Mouse (Mus musculus) midbrain, postnatal 0 days (tissue): ENCODE results near the gene Cd79b. TPM values are rescaled to one million over a fixed set of nuclear protein-coding genes. Genes with fewer than 3 reads are reported as not detected.

Experiments
- ATAC-seq: fragments of 200-750 bp; cut with Nextera tagmentation; 2 replicates; pipeline ENCODE4 v1.8.0; 2017; ENCODE audit warnings: moderate number of reproducible peaks, mild to moderate bottlenecking, moderate TSS enrichment, moderate library complexity; ENCODE audit not compliant: low FRiP score
- DNase-seq: peaks from one replicate; pipeline ENCODE4 v3.0.0-alpha.2; 2015; ENCODE audit warnings: low spot score
- H3K27ac ChIP-seq: fragments of 300-500 bp; sonication (generic); 2 replicates; pipeline ENCODE4 v1.5.1; 2014; ENCODE audit warnings: low read depth, mild to moderate bottlenecking, low read length, mixed read lengths
- H3K27me3 ChIP-seq: fragments of 300-500 bp; sonication (generic); 2 replicates; pipeline ENCODE4 v1.6.1; 2014; ENCODE audit warnings: low read length, control low read depth, mixed read lengths; ENCODE audit not compliant: insufficient read depth
- H3K36me3 ChIP-seq: fragments of 300-500 bp; sonication (generic); 2 replicates; pipeline ENCODE4 v1.6.1; 2014; ENCODE audit warnings: low read length, control low read depth, mixed read lengths; ENCODE audit not compliant: insufficient read depth
- H3K4me1 ChIP-seq: fragments of 300-500 bp; sonication (generic); 2 replicates; pipeline ENCODE4 v1.6.1; 2014; ENCODE audit warnings: mild to moderate bottlenecking, control low read depth, antibody characterized with exemption, low read length, mixed read lengths; ENCODE audit not compliant: insufficient read depth
- H3K4me2 ChIP-seq: fragments of 300-500 bp; sonication (generic); 2 replicates; pipeline ENCODE4 v1.6.1; 2014; ENCODE audit warnings: low read depth, mild to moderate bottlenecking, low read length, mixed read lengths; ENCODE audit not compliant: poor library complexity, severe bottlenecking
- H3K4me3 ChIP-seq: fragments of 300-500 bp; sonication (generic); 2 replicates; pipeline ENCODE4 v1.5.1; 2014; ENCODE audit warnings: low read depth, mild to moderate bottlenecking, low read length, moderate library complexity
- H3K9ac ChIP-seq: fragments of 300-500 bp; sonication (generic); replicated peaks from 2 replicates; pipeline ENCODE4 v1.6.1; 2014; ENCODE audit warnings: mild to moderate bottlenecking, low read length, moderate library complexity, mixed read lengths; ENCODE audit not compliant: poor library complexity, severe bottlenecking
- H3K9me3 ChIP-seq: fragments of 300-500 bp; sonication (generic); 2 replicates; pipeline ENCODE4 v1.6.1; 2016; ENCODE audit warnings: low read length, control low read depth
- CTCF ChIP-seq: IDR thresholded peaks from 2 replicates; pipeline ENCODE4 v1.5.1; 2016; ENCODE audit warnings: antibody characterized with exemption, mild to moderate bottlenecking
- WGBS: fragments of 180-500 bp; shearing (Covaris S2); extraction: QIAGEN DNeasy Blood & Tissue Kit; methylation state at CpG from one replicate; pipeline ENCODE4 v1.1.7; 2014; 5-methylcytosine and 5-hydroxymethylcytosine counted together
- polyA plus RNA-seq: library from polyadenylated mRNA; unstranded; fragments of >200 nt; fragmentation: Nextera tagmentation; extraction: Ambion mirVana; gene quantifications from 2 replicates; pipeline ENCODE4 v1.2.1, GENCODE M21; 2015
- total RNA-seq: library from RNA; depleted of rRNA; stranded (reverse); fragments of >200 nt; gene quantifications from 2 replicates; pipeline ENCODE4 v1.2.3, GENCODE M21; 2014; rRNA removed

The Cd79b gene
- total and polyA plus RNA-seq, 2 experiments from 2014 or later: 0.38 to 1.1 TPM

GRCm38 (mm10) chr11:106265570-106265969 lies 49.0 kb downstream of the Cd79b start:
- H3K9me3 ChIP-seq: no peaks in the 10 kb centered on the region
- DNase-seq (no peak), ATAC-seq (no peak)
- no peak for TF ChIP-seq CTCF
- no peak overlapping the region for H3K9ac ChIP-seq
- peaks cover 3% of the 10 kb centered on the region; the same call in 1 of the 2 replicates for H3K4me1 ChIP-seq
- H3K4me2 ChIP-seq: no peak overlapping the region
- 95% methylated on average over 4 of the region's 4 CpGs for WGBS
- no peak overlapping the region for H3K27ac ChIP-seq
- no peak overlapping the region for H3K4me3 ChIP-seq
- peaks cover 58% of the 10 kb centered on the region for H3K36me3 ChIP-seq
- no peaks in the 10 kb centered on the region for H3K27me3 ChIP-seq

GRCm38 (mm10) chr11:106264988-106265387 lies 49.6 kb downstream of the Cd79b start:
- WGBS: 93% methylated on average over 15 of the region's 15 CpGs
- Histone ChIP-seq H3K27ac (no peak overlapping the region), H3K9ac (no peak overlapping the region), H3K4me3 (no peak overlapping the region), H3K27me3 (no peaks in the 10 kb centered on the region), H3K36me3 (peaks cover 58% of the 10 kb centered on the region), H3K4me1 (peaks cover 3% of the 10 kb centered on the region; the same call in 1 of the 2 replicates), H3K4me2 (no peak overlapping the region), H3K9me3 (no peaks in the 10 kb centered on the region)
- no peak for ATAC-seq
- no peak for DNase-seq
- TF ChIP-seq CTCF: no peak

GRCm38 (mm10) chr11:106263963-106264362 lies 50.6 kb downstream of the Cd79b start:
- peaks cover 63% of the 10 kb centered on the region for H3K36me3 ChIP-seq
- TF ChIP-seq CTCF: no peak

More at GRCm38 (mm10) chr11:106263963-106264362, 50.6 kb downstream of the Cd79b start:
- Histone ChIP-seq H3K4me2 (no peak overlapping the region), H3K4me1 (no peaks in the 10 kb centered on the region; the same call in 1 of the 2 replicates), H3K27me3 (no peaks in the 10 kb centered on the region), H3K9me3 (no peaks in the 10 kb centered on the region), H3K9ac (no peak overlapping the region), H3K27ac (no peak overlapping the region), H3K4me3 (no peak overlapping the region)
- ATAC-seq (no peak), DNase-seq (no peak)
- WGBS: 93% methylated on average over 9 of the region's 9 CpGs

Other genes with a start within 250 kb of the Cd79b start
- 17.3 and 18.6 TPM in 2 replicates for gene Taco1, start 248.7 kb downstream of the Cd79b start, total RNA-seq
- gene Taco1, start 248.7 kb downstream of the Cd79b start, polyA plus RNA-seq: 5.1 and 5.8 TPM in 2 replicates
- 26.0 and 26.4 TPM in 2 replicates for gene Map3k3, start 230.1 kb downstream of the Cd79b start, total RNA-seq
- 7.8 and 9.2 TPM in 2 replicates for gene Map3k3, start 230.1 kb downstream of the Cd79b start, polyA plus RNA-seq
- gene Gm10840, start 153.9 kb downstream of the Cd79b start, total RNA-seq: not detected in 2 replicates
- gene Gm10840, start 153.9 kb downstream of the Cd79b start, polyA plus RNA-seq: not detected in 2 replicates
- 69.7 and 81.8 TPM in 2 replicates for gene Limd2, start 153.9 kb downstream of the Cd79b start, total RNA-seq
- 122 and 141 TPM in 2 replicates for gene Limd2, start 153.9 kb downstream of the Cd79b start, polyA plus RNA-seq
- gene Strada, start 112.6 kb downstream of the Cd79b start, total RNA-seq: 26.9 and 31.2 TPM in 2 replicates
- 21.2 and 22.7 TPM in 2 replicates for gene Strada, start 112.6 kb downstream of the Cd79b start, polyA plus RNA-seq
- 31.7 and 37.0 TPM in 2 replicates for gene Ccdc47, start 98.4 kb downstream of the Cd79b start, total RNA-seq
- 88.8 and 94.9 TPM in 2 replicates for gene Ccdc47, start 98.4 kb downstream of the Cd79b start, polyA plus RNA-seq
- gene Ddx42, start 97.8 kb downstream of the Cd79b start, total RNA-seq: 39.7 and 61.7 TPM in 2 replicates
- 61.4 and 64.8 TPM in 2 replicates for gene Ddx42, start 97.8 kb downstream of the Cd79b start, polyA plus RNA-seq
- 34.5 and 46.9 TPM in 2 replicates for gene Ftsj3, start 58.7 kb downstream of the Cd79b start, total RNA-seq
- gene Ftsj3, start 58.7 kb downstream of the Cd79b start, polyA plus RNA-seq: 27.5 and 27.9 TPM in 2 replicates
- 76.1 and 88.4 TPM in 2 replicates for gene Psmc5, start 58.6 kb downstream of the Cd79b start, total RNA-seq
- gene Psmc5, start 58.6 kb downstream of the Cd79b start, polyA plus RNA-seq: 280 and 290 TPM in 2 replicates
- gene Smarcd2, start 41.8 kb downstream of the Cd79b start, total RNA-seq: 11.7 and 27.5 TPM in 2 replicates
- 6.8 and 7.6 TPM in 2 replicates for gene Smarcd2, start 41.8 kb downstream of the Cd79b start, polyA plus RNA-seq
- gene Tcam1, start 38.1 kb downstream of the Cd79b start, total RNA-seq: 0.22 and 0.24 TPM in 2 replicates
- gene Tcam1, start 38.1 kb downstream of the Cd79b start, polyA plus RNA-seq: 0.10 and 0.20 TPM in 2 replicates
- 1.3 TPM in 1 of 2 replicates, not detected in the other for gene Gh, start 12.9 kb downstream of the Cd79b start, total RNA-seq
- not detected in 2 replicates for gene Gh, start 12.9 kb downstream of the Cd79b start, polyA plus RNA-seq
- gene Scn4a, start 38.5 kb upstream of the Cd79b start, total RNA-seq: 0.05 TPM in 1 of 2 replicates, not detected in the other
- gene Scn4a, start 38.5 kb upstream of the Cd79b start, polyA plus RNA-seq: 0.02 TPM in 1 of 2 replicates, not detected in the other
- 0.33 and 1.6 TPM in 2 replicates for gene Prr29, start 50.7 kb upstream of the Cd79b start, total RNA-seq
- gene Prr29, start 50.7 kb upstream of the Cd79b start, polyA plus RNA-seq: 0.38 TPM in 1 of 2 replicates, not detected in the other
- gene Icam2, start 73.3 kb upstream of the Cd79b start, total RNA-seq: 11.9 and 15.5 TPM in 2 replicates
- 7.4 and 8.7 TPM in 2 replicates for gene Icam2, start 73.3 kb upstream of the Cd79b start, polyA plus RNA-seq
- gene Ern1, start 173.1 kb upstream of the Cd79b start, total RNA-seq: 10.1 and 10.3 TPM in 2 replicates
- 2.2 and 3.7 TPM in 2 replicates for gene Ern1, start 173.1 kb upstream of the Cd79b start, polyA plus RNA-seq